Mouse (Mus musculus) limb, embryonic 15.5 days (tissue): ENCODE results near the gene Dcpp1. TPM values are rescaled to one million over a fixed set of nuclear protein-coding genes. Genes with fewer than 3 reads are reported as not detected.
A peak's percentile ranks its signal among the peaks of the same experiment; 100 is the strongest.
"Not testable (repeated sequence)": the region's sequence is repeated elsewhere in the genome, so short reads cannot be mapped to it uniquely, and the experiment has no call there.

Experiments used
- ATAC-seq: fragments of 200-750 bp; cut with Nextera tagmentation; 2 replicates; pipeline ENCODE4 v1.8.0; 2017; ENCODE audit warnings: low read depth, moderate TSS enrichment; ENCODE audit not compliant: insufficient number of reproducible peaks, low FRiP score, low TSS enrichment
- H3K27ac ChIP-seq: fragments of 300-500 bp; sonication (generic); 2 replicates; pipeline ENCODE4 v1.5.1; 2015; ENCODE audit warnings: moderate library complexity, mild to moderate bottlenecking, inconsistent platforms
- H3K27me3 ChIP-seq: fragments of 300-500 bp; sonication (generic); 2 replicates; pipeline ENCODE4 v1.6.1; 2015; ENCODE audit warnings: inconsistent platforms
- H3K36me3 ChIP-seq: fragments of 300-500 bp; sonication (generic); 2 replicates; pipeline ENCODE4 v1.6.1; 2015; ENCODE audit warnings: inconsistent platforms
- H3K4me1 ChIP-seq: fragments of 300-500 bp; sonication (generic); 2 replicates; pipeline ENCODE4 v1.6.1; 2015; ENCODE audit warnings: inconsistent platforms
- H3K4me2 ChIP-seq: fragments of 300-500 bp; sonication (generic); 2 replicates; pipeline ENCODE4 v1.6.1; 2015; ENCODE audit warnings: mild to moderate bottlenecking, inconsistent platforms
- H3K4me3 ChIP-seq: fragments of 300-500 bp; sonication (generic); 2 replicates; pipeline ENCODE4 v1.5.1; 2015; ENCODE audit warnings: mild to moderate bottlenecking, inconsistent platforms
- H3K9ac ChIP-seq: fragments of 300-500 bp; sonication (generic); 2 replicates; pipeline ENCODE4 v1.6.1; 2015; ENCODE audit warnings: inconsistent platforms
- H3K9me3 ChIP-seq: fragments of 300-500 bp; sonication (generic); 2 replicates; pipeline ENCODE4 v1.6.1; 2016; ENCODE audit warnings: inconsistent platforms
- WGBS: fragments of 180-500 bp; shearing (Covaris S2); methylation state at CpG from one replicate; pipeline ENCODE4 v1.1.7; 2015; 5-methylcytosine and 5-hydroxymethylcytosine counted together
- polyA plus RNA-seq: library from polyadenylated mRNA; unstranded; fragments of >200 nt; fragmentation: Nextera tagmentation; extraction: Ambion mirVana; gene quantifications from 2 replicates; pipeline ENCODE4 v1.2.1, GENCODE M21; 2015

The Dcpp1 gene
- polyA plus RNA-seq, 1 experiment from 2014 or later: not detected

DNA sequence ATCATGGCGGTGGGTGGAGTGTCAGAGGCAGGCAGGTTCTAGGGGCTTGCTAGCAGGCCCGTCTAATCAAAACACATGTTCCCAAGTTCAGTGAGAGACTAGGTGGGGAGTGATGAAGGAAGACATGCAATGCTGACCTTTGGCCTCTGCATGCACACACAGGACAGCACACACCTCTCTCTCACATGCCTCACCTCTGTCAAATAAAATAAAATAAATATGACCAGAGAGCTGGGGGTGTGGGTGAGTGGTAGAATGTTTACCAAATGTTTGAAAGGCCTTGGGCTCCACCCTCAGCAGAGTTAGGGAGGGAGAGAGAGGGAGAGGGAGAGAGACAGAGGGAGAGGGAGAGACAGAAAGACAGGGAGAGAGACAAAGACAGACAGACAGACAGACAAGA is 22.8 kb upstream of the Dcpp1 start:
- Histone ChIP-seq H3K9me3 (no peaks in the 10 kb centered on the region), H3K4me3 (no peak overlapping the region), H3K9ac (no peak overlapping the region), H3K4me2 (no peak overlapping the region), H3K36me3 (no peaks in the 10 kb centered on the region), H3K4me1 (no peaks in the 10 kb centered on the region), H3K27ac (no peak overlapping the region), H3K27me3 (no peaks in the 10 kb centered on the region)
- whole genome bisulfite sequencing: 66% methylated on average over 2 of the region's 2 CpGs
- ATAC-seq: no peak

DNA sequence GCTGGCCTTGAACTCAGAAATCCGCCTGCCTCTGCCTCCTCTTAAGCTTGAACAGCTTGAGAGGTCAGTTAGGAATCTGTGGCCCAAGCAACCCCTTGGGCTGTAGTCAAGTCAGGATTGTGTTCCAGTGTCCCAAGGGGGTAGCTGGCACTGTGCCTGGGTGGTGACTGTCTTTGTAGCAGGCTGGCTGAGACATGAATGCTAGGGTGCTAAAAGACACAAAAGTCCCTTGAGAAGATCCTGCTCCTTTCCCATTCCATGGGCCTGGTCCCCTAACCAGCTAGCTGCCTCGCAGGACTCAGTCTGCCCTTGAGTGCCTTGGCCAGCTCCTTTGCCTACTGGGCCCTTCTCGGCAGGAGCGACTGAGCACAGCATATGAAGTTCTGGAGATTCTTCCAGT is 17.8 kb upstream of the Dcpp1 start:
- Histone ChIP-seq H3K27ac (no peak overlapping the region), H3K4me2 (no peak overlapping the region), H3K9ac (no peak overlapping the region), H3K9me3 (no peaks in the 10 kb centered on the region), H3K27me3 (no peaks in the 10 kb centered on the region), H3K4me1 (no peaks in the 10 kb centered on the region), H3K4me3 (no peak overlapping the region), H3K36me3 (no peaks in the 10 kb centered on the region)
- no peak for ATAC-seq
- 84% methylated on average over 4 of the region's 4 CpGs for WGBS

GRCm38 (mm10) chr17:23867756-23868155 is 12.9 kb upstream of the Dcpp1 start, which contains the start of gene Prss21:
Gene Prss21 (plus strand): TSS chr17:23868056.
- no peak within 1 kb of the TSS for H3K27ac ChIP-seq
- WGBS: 87% methylated on average over 15 of the region's 15 CpGs
- H3K4me1 ChIP-seq: no peaks in the 10 kb centered on the region
- H3K4me3 ChIP-seq: no peak within 1 kb of the TSS
- no peak within 1 kb of the TSS for H3K9ac ChIP-seq
- no peak for ATAC-seq
- H3K27me3 ChIP-seq: no peaks in the 10 kb centered on the region
- no peaks in the 10 kb centered on the region for H3K36me3 ChIP-seq
- no peak within 1 kb of the TSS for H3K4me2 ChIP-seq
- H3K9me3 ChIP-seq: no peaks in the 10 kb centered on the region

GRCm38 (mm10) chr17:23868513-23868912 is 12.2 kb upstream of the Dcpp1 start:
- WGBS: 87% methylated on average over 11 of the region's 11 CpGs
- H3K27me3 ChIP-seq: no peaks in the 10 kb centered on the region
- H3K4me2 ChIP-seq: no peak overlapping the region
- no peaks in the 10 kb centered on the region for H3K9me3 ChIP-seq
- no peak for ATAC-seq
- H3K4me3 ChIP-seq: no peak overlapping the region
- H3K36me3 ChIP-seq: no peaks in the 10 kb centered on the region
- H3K9ac ChIP-seq: no peak overlapping the region
- H3K27ac ChIP-seq: no peak overlapping the region
- H3K4me1 ChIP-seq: no peaks in the 10 kb centered on the region

GRCm38 (mm10) chr17:23873884-23874856 is 6.5 kb upstream of the Dcpp1 start:
- no peak for ATAC-seq
- no peaks in the 10 kb centered on the region for H3K27me3 ChIP-seq
- 43% methylated on average over 8 of the region's 8 CpGs for WGBS
- H3K9me3 ChIP-seq: no peaks in the 10 kb centered on the region
- no peaks in the 10 kb centered on the region for H3K36me3 ChIP-seq
- no peak overlapping the region for H3K4me3 ChIP-seq
- no peak overlapping the region for H3K27ac ChIP-seq
- no peak overlapping the region for H3K9ac ChIP-seq
- 0 out of 2 replicates have a peak, but pooled peaks cover 4% of the 10 kb centered on the region for H3K4me1 ChIP-seq
- H3K4me2 ChIP-seq: no peak overlapping the region

DNA sequence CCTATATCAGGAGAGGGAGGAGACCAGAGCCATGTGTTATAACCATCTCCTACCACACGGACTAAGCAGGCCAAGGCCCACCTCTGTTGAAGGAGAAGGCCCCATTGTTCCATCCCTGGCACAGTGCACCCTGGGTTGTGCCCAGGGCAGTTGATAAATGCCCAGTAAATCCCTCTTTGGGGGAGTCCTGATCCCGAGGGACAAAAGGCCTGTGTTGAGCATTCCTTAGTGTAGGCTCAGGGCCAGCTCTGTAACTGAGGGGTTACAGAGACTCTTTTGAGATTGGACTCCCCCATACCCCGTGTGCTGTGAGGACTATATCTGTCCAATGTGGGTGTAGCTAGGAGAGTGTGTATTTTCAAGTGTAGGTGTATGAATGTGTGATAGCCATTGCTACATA is 3.9 kb upstream of the Dcpp1 start:
- peak overlapping the region; percentile 27; the same call in 1 of the 2 replicates for H3K27ac ChIP-seq
- no peak overlapping the region for H3K9ac ChIP-seq
- 0 out of 2 replicates have a peak, but pooled peaks cover 4% of the 10 kb centered on the region for H3K4me1 ChIP-seq
- WGBS: 59% methylated on average over 3 of the region's 3 CpGs
- no peak overlapping the region for H3K4me2 ChIP-seq
- H3K9me3 ChIP-seq: no peaks in the 10 kb centered on the region
- H3K27me3 ChIP-seq: no peaks in the 10 kb centered on the region
- 0 out of 2 replicates have a peak, but pooled peaks have one; percentile 44 for ATAC-seq
- no peak overlapping the region for H3K4me3 ChIP-seq
- no peaks in the 10 kb centered on the region for H3K36me3 ChIP-seq

DNA sequence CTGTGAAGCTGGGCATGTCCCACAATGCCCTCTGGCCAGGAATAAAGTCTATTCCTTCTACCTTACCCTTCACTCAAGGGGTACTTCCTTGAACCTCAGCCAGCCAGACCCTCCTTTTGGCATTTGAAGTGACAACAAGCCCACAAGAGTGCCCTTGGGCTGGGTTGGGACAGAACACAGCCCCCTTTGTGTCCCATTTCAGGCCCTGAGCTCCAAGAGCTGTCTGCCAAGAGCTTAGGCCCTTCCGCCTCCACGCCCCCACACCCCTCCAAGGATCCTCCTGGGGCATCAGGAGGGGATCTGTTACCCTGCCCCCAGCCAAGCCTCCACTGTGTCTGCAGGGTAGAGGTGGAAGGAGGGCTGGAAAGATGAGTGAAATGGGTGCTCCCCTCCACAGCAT is 3.5 kb upstream of the Dcpp1 start:
- H3K27ac ChIP-seq: peak overlapping the region; percentile 27; the same call in 1 of the 2 replicates
- ATAC-seq: 0 out of 2 replicates have a peak, but pooled peaks have one; percentile 3
- 73% methylated on average over 2 of the region's 2 CpGs for WGBS

DNA sequence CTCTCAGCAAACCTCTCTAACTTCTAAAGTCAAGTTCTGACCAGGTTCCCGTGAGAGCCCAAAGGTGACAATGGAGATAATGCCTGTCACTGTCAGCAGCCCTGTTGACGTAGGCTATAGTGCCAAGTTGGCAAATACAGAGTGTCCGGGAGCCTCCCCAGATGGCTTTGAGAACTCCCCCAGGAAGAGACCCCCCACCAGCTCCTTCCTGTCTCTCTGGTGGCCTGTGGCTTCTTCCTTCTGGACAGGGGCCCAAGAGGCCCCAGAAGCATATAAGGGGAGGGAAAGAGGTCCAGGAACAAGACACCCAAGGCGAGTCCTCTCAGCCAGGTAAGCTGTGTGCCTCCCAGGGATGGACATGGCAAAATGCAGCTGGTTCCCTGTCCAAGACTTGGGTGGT is 36.5 kb downstream of the Dcpp1 start, which contains the start of gene Dcpp3:
TSS of gene Dcpp3 (plus strand) at position 301 of the 400 bp plus-strand sequence.
- H3K27me3 ChIP-seq, H3K4me1 ChIP-seq, H3K27ac ChIP-seq, ATAC-seq, H3K4me3 ChIP-seq, H3K9me3 ChIP-seq, H3K9ac ChIP-seq, H3K4me2 ChIP-seq, H3K36me3 ChIP-seq: not testable (repeated sequence)
- WGBS: 71% methylated on average over 4 of the region's 4 CpGs

More for the DNA sequence above, 3.5 kb upstream of the Dcpp1 start:
- 0 out of 2 replicates have a peak, but pooled peaks cover 4% of the 10 kb centered on the region for H3K4me1 ChIP-seq
- H3K9me3 ChIP-seq: no peaks in the 10 kb centered on the region
- H3K36me3 ChIP-seq: no peaks in the 10 kb centered on the region
- no peaks in the 10 kb centered on the region for H3K27me3 ChIP-seq
- no peak overlapping the region for H3K9ac ChIP-seq
- no peak overlapping the region for H3K4me3 ChIP-seq
- no peak overlapping the region for H3K4me2 ChIP-seq

DNA sequence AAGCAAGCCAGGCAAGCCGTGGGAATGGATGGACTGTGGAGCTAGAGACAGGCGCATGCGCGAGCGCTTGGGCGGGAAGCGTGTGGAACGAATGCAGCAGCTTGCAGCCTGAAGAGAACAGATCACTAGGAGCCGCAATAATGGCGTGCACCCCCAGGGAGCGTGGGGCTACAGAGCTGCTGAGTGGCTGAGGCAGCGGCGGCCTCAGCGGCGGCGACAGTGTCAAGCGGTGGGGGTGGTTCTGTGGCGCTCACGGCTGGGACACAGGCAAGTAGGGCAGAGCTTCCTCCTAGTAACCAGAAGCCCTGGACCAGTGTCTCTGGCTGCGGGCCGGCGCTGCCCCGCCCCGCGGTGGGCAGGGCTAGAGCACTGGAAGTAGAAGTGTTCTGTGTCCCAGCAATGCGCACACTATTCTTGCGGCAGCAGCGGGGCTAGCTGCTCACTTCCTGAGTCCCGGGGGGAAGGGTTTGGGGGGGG is 43.9 kb downstream of the Dcpp1 start:
- H3K36me3 ChIP-seq: no peaks in the 10 kb centered on the region
- H3K4me2 ChIP-seq: peak overlapping the region; percentile 86
- peaks cover 12% of the 10 kb centered on the region for H3K4me1 ChIP-seq
- no peaks in the 10 kb centered on the region for H3K27me3 ChIP-seq
- H3K9me3 ChIP-seq: no peaks in the 10 kb centered on the region
- H3K27ac ChIP-seq: peak overlapping the region; percentile 94
- peak; percentile 93 for ATAC-seq
- under 1% methylated on average over 29 of the region's 29 CpGs for WGBS
- H3K4me3 ChIP-seq: peak overlapping the region; percentile 62
- peak overlapping the region; percentile 44; the same call in 1 of the 2 replicates for H3K9ac ChIP-seq

DNA sequence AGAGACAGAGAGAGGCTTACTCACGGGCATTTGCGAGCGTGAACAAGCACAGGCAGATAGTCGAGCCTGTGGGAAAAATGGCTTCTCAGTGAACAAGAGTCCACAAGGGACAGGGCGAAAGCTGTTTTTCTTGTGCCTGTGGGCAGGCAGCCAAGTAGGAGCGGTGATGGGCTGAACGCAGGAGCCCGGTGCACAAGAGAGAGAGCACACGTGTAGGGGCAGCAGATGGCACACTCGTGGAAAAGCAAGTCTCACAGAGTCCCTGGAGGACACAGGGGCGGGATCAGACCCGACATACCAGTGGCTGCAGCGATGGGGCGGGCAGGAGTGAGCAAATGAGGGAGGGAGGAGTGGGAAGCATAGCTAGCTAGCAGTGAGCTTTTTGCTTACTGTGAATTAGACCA is 44.4 kb downstream of the Dcpp1 start:
- ATAC-seq: peak; percentile 75
- H3K9ac ChIP-seq: peak overlapping the region; percentile 44
- H3K36me3 ChIP-seq: no peaks in the 10 kb centered on the region
- H3K4me2 ChIP-seq: peak overlapping the region; percentile 86
- H3K4me3 ChIP-seq: peak overlapping the region; percentile 62
- H3K4me1 ChIP-seq: peaks cover 12% of the 10 kb centered on the region
- no peaks in the 10 kb centered on the region for H3K27me3 ChIP-seq
- H3K9me3 ChIP-seq: no peaks in the 10 kb centered on the region
- WGBS: under 1% methylated on average over 14 of the region's 14 CpGs
- peak overlapping the region; percentile 94 for H3K27ac ChIP-seq

- no peak for ATAC-seq
Measured at GRCm38 (mm10) chr17:23931157-23931556, 50.5 kb downstream of the Dcpp1 start.

More at GRCm38 (mm10) chr17:23931157-23931556, 50.5 kb downstream of the Dcpp1 start:
- Histone ChIP-seq H3K4me3 (no peak overlapping the region), H3K27me3 (no peaks in the 10 kb centered on the region), H3K4me1 (no peaks in the 10 kb centered on the region), H3K9me3 (no peaks in the 10 kb centered on the region), H3K27ac (no peak overlapping the region), H3K4me2 (no peak overlapping the region), H3K9ac (no peak overlapping the region), H3K36me3 (no peaks in the 10 kb centered on the region)
- 79% methylated on average over 5 of the region's 5 CpGs for WGBS
